Mouse (Mus musculus) hindbrain, postnatal 0 days (tissue): ENCODE measurements around the gene Adipor2. TPM values are rescaled to one million over a fixed set of nuclear protein-coding genes. Genes with fewer than 3 reads are reported as not detected.

Experiments
- ATAC-seq: fragments of 200-750 bp; cut with Nextera tagmentation; 2 replicates; pipeline ENCODE4 v1.8.0; 2017; ENCODE audit warnings: mild to moderate bottlenecking, moderate TSS enrichment, moderate library complexity
- DNase-seq: peaks from one replicate; pipeline ENCODE4 v3.0.0-alpha.2; 2015; ENCODE audit warnings: low spot score
- H3K27ac ChIP-seq: fragments of 300-500 bp; sonication (generic); 2 replicates; pipeline ENCODE4 v1.5.1; 2014; ENCODE audit warnings: mild to moderate bottlenecking
- H3K27me3 ChIP-seq: fragments of 300-500 bp; sonication (generic); 2 replicates; pipeline ENCODE4 v1.6.1; 2014; ENCODE audit warnings: low read length, mixed read lengths; ENCODE audit not compliant: insufficient read depth
- H3K36me3 ChIP-seq: fragments of 300-500 bp; sonication (generic); 2 replicates; pipeline ENCODE4 v1.6.1; 2014; ENCODE audit warnings: low read length, mixed read lengths; ENCODE audit not compliant: insufficient read depth
- H3K4me1 ChIP-seq: fragments of 300-500 bp; sonication (generic); 2 replicates; pipeline ENCODE4 v1.6.1; 2014; ENCODE audit warnings: antibody characterized with exemption, low read length, mixed read lengths; ENCODE audit not compliant: insufficient read depth
- H3K4me2 ChIP-seq: fragments of 300-500 bp; sonication (generic); 2 replicates; pipeline ENCODE4 v1.6.1; 2014; ENCODE audit warnings: low read depth, mild to moderate bottlenecking, low read length, moderate library complexity, mixed read lengths
- H3K4me3 ChIP-seq: fragments of 300-500 bp; sonication (generic); 2 replicates; pipeline ENCODE4 v1.5.1; 2014; ENCODE audit warnings: low read length
- H3K9ac ChIP-seq: fragments of 300-500 bp; sonication (generic); replicated peaks from 2 replicates; pipeline ENCODE4 v1.6.1; 2014; ENCODE audit warnings: mild to moderate bottlenecking, low read length, moderate library complexity, mixed read lengths
- H3K9me3 ChIP-seq: fragments of 300-500 bp; sonication (generic); 2 replicates; pipeline ENCODE4 v1.6.1; 2016; ENCODE audit warnings: low read length, mixed read lengths
- CTCF ChIP-seq: IDR thresholded peaks from 2 replicates; pipeline ENCODE4 v1.5.1; 2016; ENCODE audit warnings: antibody characterized with exemption, control low read depth, low read depth
- WGBS: fragments of 180-500 bp; shearing (Covaris S2); extraction: QIAGEN DNeasy Blood & Tissue Kit; methylation state at CpG from one replicate; pipeline ENCODE4 v1.1.7; 2014; 5-methylcytosine and 5-hydroxymethylcytosine counted together
- polyA plus RNA-seq: library from polyadenylated mRNA; unstranded; fragments of >200 nt; fragmentation: Nextera tagmentation; extraction: Ambion mirVana; gene quantifications from 2 replicates; pipeline ENCODE4 v1.2.1, GENCODE M21; 2015
- total RNA-seq: library from RNA; depleted of rRNA; stranded (reverse); fragments of >200 nt; gene quantifications from 2 replicates; pipeline ENCODE4 v1.2.3, GENCODE M21; 2014

Gene Adipor2
- total and polyA plus RNA-seq, 2 experiments from 2014 or later: 30.8 to 41.8 TPM

GRCm38 (mm10) chr6:119428611-119429010 is 11.1 kb upstream of the Adipor2 start:
- Histone ChIP-seq H3K27me3 (no peaks in the 10 kb centered on the region), H3K36me3 (no peaks in the 10 kb centered on the region), H3K9me3 (no peaks in the 10 kb centered on the region), H3K4me3 (no peak overlapping the region), H3K9ac (no peak overlapping the region), H3K27ac (no peak overlapping the region), H3K4me2 (no peak overlapping the region), H3K4me1 (no peaks in the 10 kb centered on the region)
- ATAC-seq: no peak
- DNase-seq: no peak
- WGBS: 87% methylated on average over 3 of the region's 3 CpGs
- peak; percentile 30 for TF ChIP-seq CTCF

DNA sequence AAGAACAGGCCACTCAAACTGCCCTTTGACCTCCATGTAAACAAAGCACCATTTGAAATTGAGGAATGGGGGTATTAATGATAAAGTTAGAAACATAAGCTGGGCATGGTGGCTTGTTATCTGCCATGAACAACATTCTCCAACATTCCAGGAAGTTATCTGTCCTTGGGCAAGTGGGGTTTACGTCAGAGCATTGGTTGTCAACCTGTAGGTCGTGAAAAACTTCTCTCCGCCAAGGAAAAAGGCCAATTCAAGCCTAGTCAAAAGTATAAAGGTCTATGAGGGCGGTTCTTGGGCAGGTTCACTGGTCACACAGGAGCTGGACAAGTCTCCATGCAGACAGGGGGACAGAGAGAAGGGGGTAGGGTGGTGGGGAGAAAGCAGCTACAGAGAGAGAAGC is 3.5 kb upstream of the Adipor2 start:
- 93% methylated on average over 4 of the region's 4 CpGs for WGBS
- DNase-seq (no peak), ATAC-seq (no peak)
- Histone ChIP-seq H3K9ac (no peak overlapping the region), H3K4me3 (no peak overlapping the region), H3K4me1 (no peaks in the 10 kb centered on the region), H3K4me2 (no peak overlapping the region), H3K27ac (no peak overlapping the region), H3K9me3 (no peaks in the 10 kb centered on the region), H3K36me3 (no peaks in the 10 kb centered on the region), H3K27me3 (no peaks in the 10 kb centered on the region)
- TF ChIP-seq CTCF: no peak

- Histone ChIP-seq H3K9me3 (no peaks in the 10 kb centered on the region), H3K9ac (no peak overlapping the region), H3K27ac (no peak overlapping the region), H3K4me1 (no peaks in the 10 kb centered on the region), H3K27me3 (no peaks in the 10 kb centered on the region), H3K4me2 (no peak overlapping the region), H3K4me3 (no peak overlapping the region), H3K36me3 (no peaks in the 10 kb centered on the region)
- 93% methylated on average over 5 of the region's 5 CpGs for WGBS
- TF ChIP-seq CTCF: no peak
- DNase-seq (no peak), ATAC-seq (no peak)
Observed at GRCm38 (mm10) chr6:119420357-119420756, 2.9 kb upstream of the Adipor2 start.

- DNase-seq (no peak), ATAC-seq (no peak)
- no peaks in the 10 kb centered on the region for H3K9me3 ChIP-seq
- no peak overlapping the region for H3K4me3 ChIP-seq
- 34% methylated on average over 7 of the region's 7 CpGs for WGBS
- H3K36me3 ChIP-seq: no peaks in the 10 kb centered on the region
- H3K27me3 ChIP-seq: no peaks in the 10 kb centered on the region
- no peaks in the 10 kb centered on the region for H3K4me1 ChIP-seq
- no peak overlapping the region for H3K4me2 ChIP-seq
- no peak overlapping the region for H3K9ac ChIP-seq
- H3K27ac ChIP-seq: peak overlapping the region; percentile 34; the same call in 1 of the 2 replicates
- TF ChIP-seq CTCF: no peak
Observed at GRCm38 (mm10) chr6:119419412-119419811, 1.9 kb upstream of the Adipor2 start.

- H3K9me3 ChIP-seq: no peaks in the 10 kb centered on the region
- H3K4me1 ChIP-seq: no peaks in the 10 kb centered on the region
- H3K27me3 ChIP-seq: no peaks in the 10 kb centered on the region
- TF ChIP-seq CTCF: no peak
- H3K9ac ChIP-seq: no peak overlapping the region
- WGBS: 23% methylated on average over 7 of the region's 7 CpGs
- peak; percentile 29 for DNase-seq
- no peak overlapping the region for H3K4me2 ChIP-seq
- no peaks in the 10 kb centered on the region for H3K36me3 ChIP-seq
- H3K4me3 ChIP-seq: no peak overlapping the region
- ATAC-seq: peak; percentile 88
- H3K27ac ChIP-seq: peak overlapping the region; percentile 34; the same call in 1 of the 2 replicates
Observed at GRCm38 (mm10) chr6:119418392-119419251, 1.1 kb upstream of the Adipor2 start.

DNA sequence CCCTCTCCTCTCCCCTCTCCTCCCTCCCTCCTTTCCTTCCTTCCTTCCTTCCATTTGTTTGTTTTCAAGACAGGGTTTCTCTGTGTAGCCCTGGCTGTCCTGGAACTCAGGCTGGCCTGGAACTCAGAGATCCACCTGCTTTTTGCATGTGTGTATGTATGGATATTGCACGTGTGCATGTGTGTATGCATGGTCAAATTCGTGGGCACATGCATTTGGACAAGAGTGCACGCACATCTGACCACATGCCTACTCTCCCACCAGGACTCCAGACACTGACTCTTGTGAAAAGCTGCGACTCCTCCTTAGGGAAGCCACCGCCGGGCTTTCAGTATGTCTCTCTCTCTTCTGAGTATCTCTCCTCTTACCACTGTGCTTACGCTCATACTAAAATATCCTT is 317 bp upstream of the Adipor2 start:
- DNase-seq (no peak), ATAC-seq (no peak)
- H3K36me3 ChIP-seq: no peaks in the 10 kb centered on the region
- no peaks in the 10 kb centered on the region for H3K9me3 ChIP-seq
- TF ChIP-seq CTCF: no peak
- H3K4me3 ChIP-seq: no peak overlapping the region
- H3K4me1 ChIP-seq: no peaks in the 10 kb centered on the region
- no peak overlapping the region for H3K4me2 ChIP-seq
- H3K27ac ChIP-seq: no peak overlapping the region
- 50% methylated on average over 7 of the region's 7 CpGs for WGBS
- no peaks in the 10 kb centered on the region for H3K27me3 ChIP-seq
- H3K9ac ChIP-seq: no peak overlapping the region

- Histone ChIP-seq H3K27me3 (no peaks in the 10 kb centered on the region), H3K36me3 (no peaks in the 10 kb centered on the region), H3K27ac (no peak overlapping the region), H3K4me3 (no peak overlapping the region), H3K9ac (no peak overlapping the region), H3K4me2 (no peak overlapping the region), H3K4me1 (no peaks in the 10 kb centered on the region), H3K9me3 (no peaks in the 10 kb centered on the region)
- DNase-seq: no peak
- ATAC-seq: no peak
- TF ChIP-seq CTCF: no peak
- WGBS: 59% methylated on average over 6 of the region's 6 CpGs
Observed at GRCm38 (mm10) chr6:119416643-119417042, 861 bp downstream of the Adipor2 start.
